Mouse (Mus musculus): ENCODE data around the gene Iqcf1.

GRCm38 (mm10) chr9:106470991-106471750, 28.6 kb upstream of the Iqcf1 start:
- TF ChIP-seq MAFK (IDR thresholded peaks at IDR 0.05; ENCODE audit: insufficient read depth, low read depth, low read length) (no peak), CHD2 (IDR thresholded peaks at IDR 0.05; ENCODE audit: low read depth, low read length) (no peak), ZC3H11A (IDR thresholded peaks at IDR 0.05; ENCODE audit: borderline replicate concordance, low read depth, low read length) (no peak)
